Mouse (Mus musculus): Measurements from ENCODE around the gene Sptbn1. TPM values are rescaled to one million over a fixed set of nuclear protein-coding genes. Genes with fewer than 3 reads are reported as not detected.

Sptbn1 gene
- polyA plus RNA-seq, 1 experiment from 2014 or later = 134 TPM

- Histone ChIP-seq H3K9ac (replicated peaks) (no peak overlapping the region), H3K36me3 (peaks cover 10% of the 10 kb centered on the region; the same call in 1 of the 2 replicates), H3K4me3 (no peak overlapping the region), H3K9me3 (no peaks in the 10 kb centered on the region), H3K27me3 (no peaks in the 10 kb centered on the region), H3K27ac (replicated peaks) (no peak overlapping the region), H3K4me1 (peaks cover 16% of the 10 kb centered on the region), H3K4me2 (replicated peaks) (no peak overlapping the region)
- no peak for ATAC-seq (replicated peaks)
These were observed 67.6 kb downstream of the Sptbn1 start for GRCm38 (mm10) chr11:30200391-30200790.

- H3K27me3 ChIP-seq = no peaks in the 10 kb centered on the region
- H3K9ac ChIP-seq (replicated peaks) = peak overlapping the region; percentile 55
- H3K4me1 ChIP-seq = peaks cover 16% of the 10 kb centered on the region
- WGBS = under 1% methylated on average over 34 of the region's 34 CpGs
- H3K9me3 ChIP-seq = no peaks in the 10 kb centered on the region
- peaks cover 10% of the 10 kb centered on the region; the same call in 1 of the 2 replicates for H3K36me3 ChIP-seq
- H3K27ac ChIP-seq (replicated peaks) = peak overlapping the region; percentile 33; the same call in 1 of the 2 replicates
- peak; percentile 94 for ATAC-seq (replicated peaks)
- peak overlapping the region; percentile 58 for H3K4me2 ChIP-seq (replicated peaks)
- peak overlapping the region; percentile 46 for H3K4me3 ChIP-seq
These were observed 69.8 kb downstream of the Sptbn1 start for GRCm38 (mm10) chr11:30198091-30198675.

- Histone ChIP-seq H3K4me2 (replicated peaks) (peak overlapping the region; percentile 58), H3K4me1 (peaks cover 16% of the 10 kb centered on the region), H3K27me3 (no peaks in the 10 kb centered on the region), H3K36me3 (peaks cover 10% of the 10 kb centered on the region; the same call in 1 of the 2 replicates), H3K9me3 (no peaks in the 10 kb centered on the region), H3K27ac (replicated peaks) (no peak overlapping the region), H3K4me3 (peak overlapping the region; percentile 46), H3K9ac (replicated peaks) (peak overlapping the region; percentile 55)
- WGBS = 2% methylated on average over 21 of the region's 21 CpGs
- peak; percentile 64 for ATAC-seq (replicated peaks)
These were observed 70.3 kb downstream of the Sptbn1 start for GRCm38 (mm10) chr11:30197564-30198090.

GRCm38 (mm10) chr11:30196368-30197070 lies 71.5 kb downstream of the Sptbn1 start:
- Histone ChIP-seq H3K9me3 (no peaks in the 10 kb centered on the region), H3K27me3 (no peaks in the 10 kb centered on the region), H3K9ac (replicated peaks) (no peak overlapping the region), H3K4me2 (replicated peaks) (no peak overlapping the region), H3K27ac (replicated peaks) (no peak overlapping the region), H3K36me3 (no peaks in the 10 kb centered on the region; the same call in 1 of the 2 replicates), H3K4me1 (peaks cover 16% of the 10 kb centered on the region), H3K4me3 (no peak overlapping the region)
- no peak for ATAC-seq (replicated peaks)
- WGBS = 67% methylated on average over 4 of the region's 4 CpGs

GRCm38 (mm10) chr11:30195756-30196155 lies 72.2 kb downstream of the Sptbn1 start:
- H3K9me3 ChIP-seq = no peaks in the 10 kb centered on the region
- H3K27ac ChIP-seq (replicated peaks) = no peak overlapping the region
- no peaks in the 10 kb centered on the region for H3K36me3 ChIP-seq
- 81% methylated on average over 3 of the region's 3 CpGs for WGBS
- H3K4me1 ChIP-seq = peaks cover 16% of the 10 kb centered on the region
- no peaks in the 10 kb centered on the region for H3K27me3 ChIP-seq
- H3K4me3 ChIP-seq = no peak overlapping the region
- no peak overlapping the region for H3K9ac ChIP-seq (replicated peaks)
- H3K4me2 ChIP-seq (replicated peaks) = no peak overlapping the region
- ATAC-seq (replicated peaks) = no peak

- H3K9me3 ChIP-seq = no peaks in the 10 kb centered on the region
- H3K27me3 ChIP-seq = no peaks in the 10 kb centered on the region
- peaks cover 16% of the 10 kb centered on the region for H3K4me1 ChIP-seq
- WGBS = 71% methylated on average over 1 of the region's 1 CpGs
- H3K4me3 ChIP-seq = no peak overlapping the region
- no peak overlapping the region for H3K27ac ChIP-seq (replicated peaks)
- no peak overlapping the region for H3K4me2 ChIP-seq (replicated peaks)
- ATAC-seq (replicated peaks) = no peak
- H3K9ac ChIP-seq (replicated peaks) = no peak overlapping the region
- H3K36me3 ChIP-seq = no peaks in the 10 kb centered on the region
These were observed 73.2 kb downstream of the Sptbn1 start for GRCm38 (mm10) chr11:30194800-30195199.

- Histone ChIP-seq H3K9me3 (no peaks in the 10 kb centered on the region), H3K9ac (replicated peaks) (no peak overlapping the region), H3K4me3 (no peak overlapping the region), H3K27ac (replicated peaks) (no peak overlapping the region), H3K4me1 (0 out of 2 replicates have a peak, but pooled peaks cover 2% of the 10 kb centered on the region), H3K4me2 (replicated peaks) (no peak overlapping the region), H3K36me3 (no peaks in the 10 kb centered on the region), H3K27me3 (no peaks in the 10 kb centered on the region)
- 88% methylated on average over 4 of the region's 4 CpGs for WGBS
- ATAC-seq (replicated peaks) = no peak
These were observed 77.0 kb downstream of the Sptbn1 start for GRCm38 (mm10) chr11:30190959-30191358.

GRCm38 (mm10) chr11:30190119-30190518 lies 77.9 kb downstream of the Sptbn1 start:
- no peak overlapping the region for H3K4me2 ChIP-seq (replicated peaks)
- no peaks in the 10 kb centered on the region for H3K36me3 ChIP-seq
- H3K9ac ChIP-seq (replicated peaks) = no peak overlapping the region
- WGBS = 97% methylated on average over 3 of the region's 3 CpGs
- 0 out of 2 replicates have a peak, but pooled peaks cover 2% of the 10 kb centered on the region for H3K4me1 ChIP-seq
- no peak for ATAC-seq (replicated peaks)
- no peak overlapping the region for H3K27ac ChIP-seq (replicated peaks)
- H3K4me3 ChIP-seq = no peak overlapping the region
- no peaks in the 10 kb centered on the region for H3K27me3 ChIP-seq
- no peaks in the 10 kb centered on the region for H3K9me3 ChIP-seq

- ATAC-seq (replicated peaks) = no peak
- WGBS = 52% methylated on average over 4 of the region's 4 CpGs
- H3K27ac ChIP-seq (replicated peaks) = no peak overlapping the region
These were observed 81.0 kb downstream of the Sptbn1 start for GRCm38 (mm10) chr11:30186902-30187470.

GRCm38 (mm10) chr11:30184527-30184926 lies 83.4 kb downstream of the Sptbn1 start:
- Histone ChIP-seq H3K9me3 (no peaks in the 10 kb centered on the region), H3K4me2 (replicated peaks) (no peak overlapping the region), H3K27ac (replicated peaks) (no peak overlapping the region), H3K4me1 (0 out of 2 replicates have a peak, but pooled peaks cover 2% of the 10 kb centered on the region), H3K4me3 (no peak overlapping the region), H3K9ac (replicated peaks) (no peak overlapping the region), H3K36me3 (no peaks in the 10 kb centered on the region), H3K27me3 (no peaks in the 10 kb centered on the region)
- ATAC-seq (replicated peaks) = no peak
- WGBS = 73% methylated on average over 2 of the region's 2 CpGs

More at GRCm38 (mm10) chr11:30186902-30187470, 81.0 kb downstream of the Sptbn1 start:
- Histone ChIP-seq H3K9ac (replicated peaks) (no peak overlapping the region), H3K9me3 (no peaks in the 10 kb centered on the region), H3K27me3 (no peaks in the 10 kb centered on the region), H3K4me1 (0 out of 2 replicates have a peak, but pooled peaks cover 2% of the 10 kb centered on the region), H3K36me3 (no peaks in the 10 kb centered on the region), H3K4me3 (no peak overlapping the region), H3K4me2 (replicated peaks) (no peak overlapping the region)

GRCm38 (mm10) chr11:30182716-30183411 lies 85.1 kb downstream of the Sptbn1 start:
- H3K4me3 ChIP-seq = no peak overlapping the region
- H3K9me3 ChIP-seq = no peaks in the 10 kb centered on the region
- ATAC-seq (replicated peaks) = 0 out of 2 replicates have a peak, but pooled peaks have one; percentile 28
- 0 out of 2 replicates have a peak, but pooled peaks cover 2% of the 10 kb centered on the region for H3K4me1 ChIP-seq
- no peak overlapping the region for H3K27ac ChIP-seq (replicated peaks)
- H3K9ac ChIP-seq (replicated peaks) = no peak overlapping the region
- no peaks in the 10 kb centered on the region for H3K27me3 ChIP-seq
- no peaks in the 10 kb centered on the region for H3K36me3 ChIP-seq
- no peak overlapping the region for H3K4me2 ChIP-seq (replicated peaks)
- WGBS = 90% methylated on average over 8 of the region's 8 CpGs
